Mouse (Mus musculus): ENCODE measurements around the gene Plcb4. TPM values are rescaled to one million over a fixed set of nuclear protein-coding genes. Genes with fewer than 3 reads are reported as not detected.
A peak's percentile ranks its signal among the peaks of the same experiment; 100 is the strongest.

Gene Plcb4
- polyA plus RNA-seq, 1 experiment from 2014 or later = 8.6 TPM

DNA sequence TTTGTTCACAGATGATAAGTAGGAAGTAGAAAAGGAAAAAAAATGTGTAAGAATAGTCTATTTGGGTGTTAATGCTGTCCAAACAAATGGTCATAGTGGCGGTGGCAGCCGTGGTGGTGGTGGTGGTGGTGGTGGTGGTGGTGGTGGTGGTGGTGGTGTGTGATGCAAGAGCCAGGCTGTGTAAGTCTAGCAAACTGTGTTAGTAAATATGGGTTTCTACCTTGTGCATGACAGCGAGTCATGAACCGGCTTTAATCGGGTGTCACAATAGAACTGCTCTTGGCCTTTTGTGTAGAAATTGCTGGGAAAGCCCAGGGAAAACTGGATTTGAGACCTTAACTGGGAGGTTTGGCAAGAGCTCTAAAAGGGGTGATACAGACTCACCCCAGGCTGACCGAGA, 188.9 kb downstream of the Plcb4 start:
- WGBS = 83% methylated on average over 6 of the region's 6 CpGs
- no peak for TF ChIP-seq CTCF (IDR thresholded peaks at IDR 0.05; ENCODE audit: low read depth)
- Histone ChIP-seq H3K9me3 (replicated peaks; ENCODE audit: low read length) (no peaks in the 10 kb centered on the region), H3K36me3 (ENCODE audit: insufficient read depth, low read length) (no peaks in the 10 kb centered on the region), H3K4me2 (ENCODE audit: low read length) (no peak overlapping the region), H3K4me1 (replicated peaks; ENCODE audit: insufficient read depth, low read length) (no peaks in the 10 kb centered on the region), H3K27ac (no peak overlapping the region), H3K4me3 (replicated peaks; ENCODE audit: low read depth, low read length) (no peak overlapping the region), H3K9ac (ENCODE audit: low read depth, low read length) (no peak overlapping the region), H3K27me3 (ENCODE audit: insufficient read depth, low read length) (no peaks in the 10 kb centered on the region)
- no peak for DNase-seq (ENCODE audit: low spot score)
- ATAC-seq (replicated peaks; ENCODE audit: low FRiP score, low read depth) = no peak

DNA sequence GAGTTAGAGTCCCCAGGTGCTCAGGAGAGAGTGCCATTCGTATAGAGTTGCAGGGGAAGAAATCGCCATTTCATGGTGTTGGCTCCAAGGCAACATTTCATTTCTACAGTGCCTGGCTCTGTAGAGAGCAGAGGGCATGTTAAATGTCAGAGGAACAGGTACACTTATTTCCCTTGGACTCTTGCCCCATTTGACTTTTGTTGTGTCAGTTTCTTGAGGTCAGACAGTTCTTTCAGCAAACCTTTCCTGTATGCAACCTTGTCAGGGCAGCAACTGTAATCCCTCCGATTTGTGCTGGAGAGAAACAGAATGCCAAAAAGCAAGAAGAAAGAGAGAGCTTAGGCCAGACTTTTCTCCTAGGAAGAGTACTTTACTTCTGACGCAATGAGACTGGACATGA, 189.4 kb downstream of the Plcb4 start:
- no peaks in the 10 kb centered on the region for H3K9me3 ChIP-seq (replicated peaks; ENCODE audit: low read length)
- 72% methylated on average over 4 of the region's 4 CpGs for WGBS
- no peaks in the 10 kb centered on the region for H3K27me3 ChIP-seq (ENCODE audit: insufficient read depth, low read length)
- no peak for TF ChIP-seq CTCF (IDR thresholded peaks at IDR 0.05; ENCODE audit: low read depth)
- no peaks in the 10 kb centered on the region for H3K4me1 ChIP-seq (replicated peaks; ENCODE audit: insufficient read depth, low read length)
- H3K27ac ChIP-seq = no peak overlapping the region
- no peaks in the 10 kb centered on the region for H3K36me3 ChIP-seq (ENCODE audit: insufficient read depth, low read length)
- no peak overlapping the region for H3K9ac ChIP-seq (ENCODE audit: low read depth, low read length)
- no peak overlapping the region for H3K4me3 ChIP-seq (replicated peaks; ENCODE audit: low read depth, low read length)
- H3K4me2 ChIP-seq (ENCODE audit: low read length) = no peak overlapping the region
- no peak for ATAC-seq (replicated peaks; ENCODE audit: low FRiP score, low read depth)
- no peak for DNase-seq (ENCODE audit: low spot score)

GRCm38 (mm10) chr2:135851964-135852363, 193.2 kb downstream of the Plcb4 start:
- Histone ChIP-seq H3K36me3 (ENCODE audit: insufficient read depth, low read length) (no peaks in the 10 kb centered on the region), H3K4me3 (replicated peaks; ENCODE audit: low read depth, low read length) (no peak overlapping the region), H3K4me1 (replicated peaks; ENCODE audit: insufficient read depth, low read length) (no peaks in the 10 kb centered on the region), H3K27ac (no peak overlapping the region), H3K4me2 (ENCODE audit: low read length) (no peak overlapping the region), H3K27me3 (ENCODE audit: insufficient read depth, low read length) (no peaks in the 10 kb centered on the region), H3K9me3 (replicated peaks; ENCODE audit: low read length) (no peaks in the 10 kb centered on the region), H3K9ac (ENCODE audit: low read depth, low read length) (no peak overlapping the region)
- no peak for TF ChIP-seq CTCF (IDR thresholded peaks at IDR 0.05; ENCODE audit: low read depth)
- DNase-seq (ENCODE audit: low spot score) (no peak), ATAC-seq (replicated peaks; ENCODE audit: low FRiP score, low read depth) (no peak)
- 83% methylated on average over 5 of the region's 5 CpGs for WGBS

DNA sequence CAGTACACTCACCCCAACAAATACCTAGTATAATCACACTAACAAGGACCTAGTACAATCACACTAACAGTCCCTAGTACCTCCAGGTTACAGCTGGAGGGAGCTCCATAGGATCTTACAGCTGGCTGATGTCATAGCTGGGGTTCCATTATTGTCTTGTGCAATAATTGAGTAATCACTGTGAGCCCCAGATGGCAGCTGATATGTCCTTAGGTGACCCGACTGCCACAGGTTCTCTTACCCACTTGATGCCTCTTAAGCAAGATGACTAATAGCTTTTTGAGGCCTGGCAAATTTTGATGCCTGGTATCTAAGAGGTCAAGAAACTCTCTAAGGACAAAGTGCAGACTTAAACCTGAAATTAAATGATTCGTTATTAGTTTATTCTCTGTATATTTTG, 194.3 kb downstream of the Plcb4 start:
- Histone ChIP-seq H3K27me3 (ENCODE audit: insufficient read depth, low read length) (no peaks in the 10 kb centered on the region), H3K4me1 (replicated peaks; ENCODE audit: insufficient read depth, low read length) (no peaks in the 10 kb centered on the region), H3K9me3 (replicated peaks; ENCODE audit: low read length) (no peaks in the 10 kb centered on the region), H3K4me3 (replicated peaks; ENCODE audit: low read depth, low read length) (no peak overlapping the region), H3K9ac (ENCODE audit: low read depth, low read length) (no peak overlapping the region), H3K27ac (no peak overlapping the region), H3K36me3 (ENCODE audit: insufficient read depth, low read length) (no peaks in the 10 kb centered on the region), H3K4me2 (ENCODE audit: low read length) (no peak overlapping the region)
- no peak for ATAC-seq (replicated peaks; ENCODE audit: low FRiP score, low read depth)
- WGBS = 88% methylated on average over 2 of the region's 2 CpGs
- DNase-seq (ENCODE audit: low spot score) = no peak
- TF ChIP-seq CTCF (IDR thresholded peaks at IDR 0.05; ENCODE audit: low read depth) = no peak

DNA sequence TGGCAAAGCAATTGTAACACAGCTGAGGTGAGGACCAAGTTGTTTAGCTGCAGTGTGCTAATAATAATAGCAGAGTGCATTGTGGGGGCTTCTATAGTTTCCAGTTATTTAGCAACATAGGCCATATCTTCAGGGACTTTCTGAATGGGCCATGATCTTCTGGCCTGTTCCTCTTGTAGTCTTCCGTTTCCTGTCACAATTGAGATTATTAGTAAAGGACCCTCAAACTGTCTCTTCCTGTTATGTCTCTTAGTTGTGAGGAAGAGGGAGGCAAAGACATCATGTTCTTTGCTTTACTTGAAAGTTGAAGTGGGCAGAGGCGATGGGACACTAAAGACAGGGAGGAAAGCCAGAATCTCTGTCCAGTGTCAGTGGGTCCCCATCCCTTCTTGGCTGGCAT, 195.2 kb downstream of the Plcb4 start:
- no peak overlapping the region for H3K4me3 ChIP-seq (replicated peaks; ENCODE audit: low read depth, low read length)
- H3K27me3 ChIP-seq (ENCODE audit: insufficient read depth, low read length) = no peaks in the 10 kb centered on the region
- H3K36me3 ChIP-seq (ENCODE audit: insufficient read depth, low read length) = no peaks in the 10 kb centered on the region
- no peak for TF ChIP-seq CTCF (IDR thresholded peaks at IDR 0.05; ENCODE audit: low read depth)
- no peak overlapping the region for H3K9ac ChIP-seq (ENCODE audit: low read depth, low read length)
- DNase-seq (ENCODE audit: low spot score) (no peak), ATAC-seq (replicated peaks; ENCODE audit: low FRiP score, low read depth) (no peak)
- no peaks in the 10 kb centered on the region for H3K4me1 ChIP-seq (replicated peaks; ENCODE audit: insufficient read depth, low read length)
- no peak overlapping the region for H3K4me2 ChIP-seq (ENCODE audit: low read length)
- H3K9me3 ChIP-seq (replicated peaks; ENCODE audit: low read length) = no peaks in the 10 kb centered on the region
- H3K27ac ChIP-seq = no peak overlapping the region
- 85% methylated on average over 2 of the region's 2 CpGs for WGBS

- Histone ChIP-seq H3K4me2 (ENCODE audit: low read length) (no peak overlapping the region), H3K27me3 (ENCODE audit: insufficient read depth, low read length) (no peaks in the 10 kb centered on the region), H3K36me3 (ENCODE audit: insufficient read depth, low read length) (no peaks in the 10 kb centered on the region), H3K27ac (no peak overlapping the region), H3K4me3 (replicated peaks; ENCODE audit: low read depth, low read length) (no peak overlapping the region), H3K4me1 (replicated peaks; ENCODE audit: insufficient read depth, low read length) (no peaks in the 10 kb centered on the region), H3K9ac (ENCODE audit: low read depth, low read length) (no peak overlapping the region), H3K9me3 (replicated peaks; ENCODE audit: low read length) (no peaks in the 10 kb centered on the region)
- DNase-seq (ENCODE audit: low spot score) = peak; percentile 58
- 67% methylated on average over 6 of the region's 6 CpGs for WGBS
- no peak for TF ChIP-seq CTCF (IDR thresholded peaks at IDR 0.05; ENCODE audit: low read depth)
- ATAC-seq (replicated peaks; ENCODE audit: low FRiP score, low read depth) = no peak
Observed at GRCm38 (mm10) chr2:135855890-135856490, 197.2 kb downstream of the Plcb4 start.

DNA sequence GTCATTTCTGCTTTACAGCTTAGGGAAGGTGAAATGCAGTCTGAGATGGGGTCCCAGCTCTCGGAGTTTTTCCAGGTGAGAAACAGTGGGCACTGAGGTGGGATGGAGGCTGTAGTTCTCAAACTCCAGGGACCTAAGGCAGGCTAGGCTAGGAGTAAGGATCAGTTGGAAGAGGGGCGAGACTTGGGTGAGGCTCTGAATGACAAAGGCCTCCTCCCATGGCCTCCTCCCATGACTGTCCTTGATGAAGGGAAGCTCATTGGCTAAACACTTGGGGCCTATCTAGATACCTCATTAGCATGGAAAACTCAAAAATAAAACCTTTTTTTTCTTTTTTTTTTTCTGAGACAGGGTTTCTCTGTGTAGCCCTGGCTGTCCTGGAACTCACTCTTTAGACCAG, 198.0 kb downstream of the Plcb4 start:
- Histone ChIP-seq H3K9me3 (replicated peaks; ENCODE audit: low read length) (no peaks in the 10 kb centered on the region), H3K4me3 (replicated peaks; ENCODE audit: low read depth, low read length) (no peak overlapping the region), H3K4me1 (replicated peaks; ENCODE audit: insufficient read depth, low read length) (no peaks in the 10 kb centered on the region), H3K27me3 (ENCODE audit: insufficient read depth, low read length) (no peaks in the 10 kb centered on the region), H3K36me3 (ENCODE audit: insufficient read depth, low read length) (no peaks in the 10 kb centered on the region), H3K9ac (ENCODE audit: low read depth, low read length) (no peak overlapping the region), H3K4me2 (ENCODE audit: low read length) (no peak overlapping the region), H3K27ac (no peak overlapping the region)
- ATAC-seq (replicated peaks; ENCODE audit: low FRiP score, low read depth) (no peak), DNase-seq (ENCODE audit: low spot score) (no peak)
- 86% methylated on average over 2 of the region's 2 CpGs for WGBS
- TF ChIP-seq CTCF (IDR thresholded peaks at IDR 0.05; ENCODE audit: low read depth) = no peak

All from kidney, postnatal 0 days (tissue).